Mouse (Mus musculus) adrenal gland, postnatal 25 days (tissue): ENCODE measurements around the gene Mthfd1. TPM values are rescaled to one million over a fixed set of nuclear protein-coding genes. Genes with fewer than 3 reads are reported as not detected.
A peak's percentile ranks its signal among the peaks of the same experiment; 100 is the strongest.

ENCODE experiments used
- DNase-seq: peaks from one replicate; pipeline ENCODE4 v3.0.0; 2021; ENCODE audit warnings: mixed read lengths
- total RNA-seq: library from RNA; stranded (reverse); gene quantifications from 2 replicates; pipeline ENCODE4 v1.2.3, GENCODE M21; 2021

Gene Mthfd1
- total RNA-seq, 1 experiment from 2014 or later: 64.6 TPM

DNA sequence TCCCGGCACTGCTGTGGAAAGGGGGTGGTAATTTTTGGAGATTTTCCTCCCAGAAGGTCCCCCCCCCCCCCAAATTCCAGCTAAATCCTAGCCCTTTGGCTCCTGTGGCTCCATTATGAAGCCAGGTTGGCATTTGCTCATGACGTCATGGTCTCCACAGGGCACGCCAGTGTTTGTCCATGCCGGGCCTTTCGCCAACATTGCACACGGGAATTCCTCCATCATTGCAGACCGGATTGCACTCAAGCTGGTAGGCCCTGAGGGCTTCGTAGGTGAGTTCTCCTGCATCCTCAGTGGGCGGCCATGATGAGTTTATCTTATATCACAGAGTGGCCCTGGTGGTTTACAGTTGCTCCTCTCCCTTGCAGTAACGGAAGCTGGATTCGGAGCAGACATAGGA lies 48.4 kb downstream of the Mthfd1 start:
- DNase-seq: no peak

DNA sequence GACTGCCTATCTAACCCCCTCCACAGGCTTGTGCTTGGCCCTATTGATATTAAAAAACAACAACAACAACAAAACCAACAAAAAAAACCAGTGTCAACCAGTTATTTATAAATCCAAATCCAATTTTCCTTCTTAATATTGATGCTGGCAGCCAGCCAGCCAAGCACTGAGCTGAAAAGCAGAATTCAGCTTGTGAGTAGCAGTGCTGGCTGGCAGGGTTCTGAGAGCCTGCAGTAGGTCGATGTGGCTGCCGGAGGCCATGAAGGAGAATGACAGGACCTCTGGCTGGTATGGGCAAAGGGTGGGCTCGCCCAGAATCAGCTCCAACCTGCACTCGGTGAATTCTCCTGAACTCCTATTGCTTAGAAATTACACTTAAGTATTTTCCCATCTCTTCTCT lies 49.1 kb downstream of the Mthfd1 start:
- DNase-seq: no peak

DNA sequence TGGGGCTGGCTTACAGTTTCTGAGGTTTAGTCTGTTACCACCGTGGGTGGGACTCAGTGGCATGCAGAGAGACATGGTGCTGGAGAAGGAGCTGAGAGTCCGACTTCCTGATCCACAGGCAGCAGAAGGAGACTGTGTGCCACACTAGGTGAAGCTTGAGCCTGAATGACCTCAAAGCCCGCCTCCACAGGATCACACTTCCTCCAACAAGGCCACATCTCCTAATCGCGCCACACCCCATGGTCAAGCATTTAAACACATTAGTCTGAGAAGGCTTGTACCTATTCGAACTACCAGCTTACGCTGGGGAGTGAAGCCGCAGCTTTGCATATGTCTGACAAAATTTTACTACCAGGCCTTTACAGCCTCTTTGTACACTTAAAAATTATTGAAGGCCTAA lies 50.0 kb downstream of the Mthfd1 start:
- DNase-seq: no peak

DNA sequence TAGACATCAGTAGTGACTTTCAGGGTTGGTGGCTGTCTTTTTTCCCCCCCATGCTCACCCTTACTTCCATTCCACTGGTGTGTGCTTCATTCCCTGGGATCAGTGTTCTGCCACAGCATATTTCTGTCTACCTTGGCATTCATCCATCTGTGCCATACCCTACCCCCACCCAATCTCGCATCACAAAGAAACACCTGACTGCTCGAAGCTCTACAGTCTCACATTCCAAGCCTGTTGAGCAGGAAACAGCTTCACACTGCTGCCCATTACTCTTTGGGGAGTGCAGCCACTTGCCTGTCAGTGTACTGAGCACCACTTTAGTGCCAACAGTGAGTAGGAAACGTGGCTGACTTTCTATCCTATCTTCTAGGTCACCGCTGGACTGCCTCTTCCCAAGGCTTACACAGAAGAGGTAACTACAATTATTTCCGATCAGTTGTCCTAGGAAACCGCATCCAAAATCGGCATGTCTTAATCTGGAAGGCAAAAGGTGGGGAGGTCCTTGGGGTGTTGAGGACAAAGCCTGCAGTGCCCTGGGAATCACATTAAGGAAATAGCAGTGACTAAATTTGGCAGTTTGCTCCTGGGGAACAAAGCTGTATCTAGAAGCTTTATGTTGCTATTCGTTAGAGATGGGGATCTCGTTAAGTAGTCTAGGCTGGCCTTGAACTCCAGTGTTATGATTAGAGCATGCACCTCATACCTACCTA lies 51.9 kb downstream of the Mthfd1 start:
- DNase-seq: no peak

DNA sequence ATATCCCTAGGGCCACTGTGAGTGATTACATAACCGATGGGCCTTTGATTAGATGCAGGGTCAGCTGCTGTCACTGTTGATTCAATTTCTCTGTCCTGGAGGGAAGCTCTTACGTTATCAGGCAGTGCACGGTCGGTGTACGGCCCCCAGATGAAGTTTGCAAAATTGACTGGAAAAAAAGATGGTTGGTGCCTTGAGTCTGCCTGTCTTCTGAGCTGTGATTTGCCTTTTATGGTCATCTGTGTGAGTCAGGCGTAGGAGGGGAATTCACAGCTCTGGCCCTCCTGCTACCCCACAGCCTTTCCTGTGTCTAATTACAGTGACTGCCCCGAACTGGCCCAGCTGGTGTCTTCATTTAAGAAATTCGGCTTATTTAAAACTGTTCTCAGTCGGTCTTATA lies 52.9 kb downstream of the Mthfd1 start:
- no peak for DNase-seq

DNA sequence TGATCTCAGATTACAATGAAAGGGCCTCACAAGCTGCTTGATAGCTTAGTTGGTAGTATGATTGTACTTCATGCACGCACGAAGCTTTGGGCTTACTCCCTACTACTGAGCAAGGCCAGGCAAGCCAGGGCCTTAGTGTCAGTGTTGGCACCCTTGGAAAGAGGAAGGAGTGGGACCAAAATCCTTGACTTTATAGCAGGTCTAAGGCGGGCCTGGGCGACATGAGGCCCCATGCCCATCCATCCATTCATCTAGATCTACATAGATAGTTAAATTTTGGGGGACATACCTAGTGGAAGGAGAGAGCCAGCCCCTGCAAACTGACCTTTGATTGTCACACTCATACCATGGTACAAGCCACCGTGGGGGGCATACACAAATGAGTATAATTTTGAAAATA lies 53.3 kb downstream of the Mthfd1 start:
- DNase-seq: no peak

DNA sequence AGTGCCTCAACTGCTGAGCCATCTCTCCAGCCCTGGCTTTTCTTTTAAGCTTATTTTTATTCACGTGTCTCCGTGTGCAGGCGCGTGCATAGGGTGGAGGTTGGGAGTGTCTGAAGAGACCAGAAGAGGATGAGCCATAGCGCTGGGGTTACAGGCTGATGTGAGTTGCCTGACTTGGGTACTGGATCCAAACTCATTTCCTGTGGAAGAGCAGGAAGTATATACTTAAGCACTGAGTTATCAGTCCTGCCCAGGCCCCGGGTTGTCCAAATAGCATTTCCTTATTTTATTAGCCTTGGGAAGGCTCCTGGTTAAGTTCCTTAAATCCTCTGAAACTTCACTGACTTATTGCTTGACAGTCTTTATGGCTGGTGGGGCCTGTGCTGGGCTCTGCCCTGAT lies 54.9 kb downstream of the Mthfd1 start:
- no peak for DNase-seq

DNA sequence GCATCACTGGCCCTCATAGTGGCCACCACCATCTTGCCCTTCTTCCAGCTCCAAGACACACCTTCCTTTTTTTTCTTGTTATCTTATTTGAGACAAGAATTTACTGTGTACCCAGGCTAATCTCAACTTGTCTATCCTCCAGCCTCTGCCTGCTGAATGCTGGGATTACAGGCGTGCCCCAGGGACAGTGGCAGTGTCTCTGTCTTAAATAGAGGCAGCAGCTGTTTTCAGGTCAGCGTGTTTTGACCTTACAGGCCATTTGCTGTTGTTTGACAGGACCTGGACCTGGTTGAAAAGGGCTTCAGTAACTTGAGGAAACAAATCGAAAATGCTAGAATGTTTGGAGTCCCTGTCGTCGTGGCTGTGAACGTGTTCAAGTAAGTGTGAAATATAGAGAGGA lies 55.5 kb downstream of the Mthfd1 start:
- DNase-seq: no peak

DNA sequence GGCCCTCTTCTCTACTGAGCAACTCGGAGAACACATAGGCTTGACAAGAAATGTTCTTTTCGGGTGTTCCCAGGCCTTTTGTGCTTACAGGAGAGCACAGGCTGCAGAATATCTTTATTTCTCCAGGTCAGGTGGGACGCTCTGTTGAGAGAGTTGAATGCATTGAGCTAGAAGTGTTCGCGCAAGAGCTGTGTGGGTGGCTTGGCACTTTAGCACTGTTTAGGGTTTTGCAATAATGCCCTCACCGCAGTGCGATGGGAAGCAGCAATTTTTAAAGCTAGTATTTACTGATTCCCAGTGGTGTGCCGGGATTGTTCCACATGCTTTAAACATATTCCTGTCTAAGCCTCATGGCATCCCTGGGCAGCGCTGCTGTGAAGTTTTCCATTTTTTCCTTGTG lies 56.1 kb downstream of the Mthfd1 start:
- no peak for DNase-seq

DNA sequence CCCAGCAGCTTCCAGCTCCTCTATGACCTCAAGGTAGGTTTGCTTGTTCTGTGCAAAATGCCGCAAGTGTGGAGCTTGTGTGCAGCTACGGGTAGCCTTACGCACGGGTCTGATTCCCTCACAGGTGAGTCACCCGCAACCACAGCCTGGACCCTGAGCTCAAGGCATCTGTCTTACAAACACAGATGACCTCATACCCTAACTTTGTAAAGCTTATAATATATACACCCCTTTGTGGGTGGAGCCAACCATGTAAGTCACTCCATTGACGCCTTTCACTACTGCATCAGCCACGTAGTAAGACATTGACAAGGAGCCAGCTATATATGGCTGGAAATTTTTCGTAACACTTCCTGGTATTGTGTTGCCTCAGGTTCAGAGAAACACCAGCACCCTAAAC lies 56.9 kb downstream of the Mthfd1 start:
- no peak for DNase-seq

DNA sequence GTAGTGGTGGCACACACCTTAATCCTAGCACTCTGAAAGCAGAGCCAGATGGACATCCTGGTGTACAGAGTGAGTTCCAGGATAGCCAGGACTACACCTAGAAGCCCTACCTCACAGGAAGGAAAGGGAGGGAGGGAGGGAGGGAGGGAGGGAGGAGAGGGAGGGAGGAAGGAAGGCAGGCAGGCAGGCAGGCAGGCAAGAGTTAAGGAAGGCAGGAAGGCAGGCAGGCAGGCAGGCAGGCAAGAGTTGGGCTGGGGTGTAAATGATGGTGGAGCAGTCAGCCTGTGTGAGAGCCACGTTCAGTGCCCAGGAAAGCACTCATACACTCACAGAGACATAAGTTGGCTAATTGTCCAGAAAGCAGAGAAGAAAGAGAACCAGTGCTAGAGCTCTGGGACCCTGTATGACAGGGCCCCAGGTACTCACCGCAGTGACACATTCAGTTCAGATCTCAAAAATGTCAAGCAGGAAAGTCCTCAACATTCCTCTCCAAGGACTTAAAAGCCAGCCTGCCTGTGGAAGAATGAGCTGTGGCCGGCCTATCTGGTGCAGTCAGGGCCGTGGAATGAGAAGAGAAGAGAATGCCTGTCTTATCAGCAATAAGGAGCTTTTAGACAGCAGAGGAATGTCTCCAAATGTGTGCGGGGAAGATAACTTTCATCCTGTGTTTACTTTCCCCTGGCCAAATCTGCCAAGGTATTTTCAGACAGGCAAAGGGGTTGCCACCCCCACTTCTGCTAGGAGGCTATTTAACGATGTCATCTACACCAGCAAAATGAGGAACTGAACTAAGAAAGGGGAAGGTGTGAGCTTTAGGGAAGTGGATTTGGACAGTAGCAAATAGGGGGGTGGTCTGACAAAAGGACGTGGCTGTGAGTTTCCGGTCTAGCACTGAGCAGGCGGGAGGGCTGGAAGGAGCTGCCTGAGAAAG lies 63.4 kb downstream of the Mthfd1 start:
- DNase-seq: no peak

DNA sequence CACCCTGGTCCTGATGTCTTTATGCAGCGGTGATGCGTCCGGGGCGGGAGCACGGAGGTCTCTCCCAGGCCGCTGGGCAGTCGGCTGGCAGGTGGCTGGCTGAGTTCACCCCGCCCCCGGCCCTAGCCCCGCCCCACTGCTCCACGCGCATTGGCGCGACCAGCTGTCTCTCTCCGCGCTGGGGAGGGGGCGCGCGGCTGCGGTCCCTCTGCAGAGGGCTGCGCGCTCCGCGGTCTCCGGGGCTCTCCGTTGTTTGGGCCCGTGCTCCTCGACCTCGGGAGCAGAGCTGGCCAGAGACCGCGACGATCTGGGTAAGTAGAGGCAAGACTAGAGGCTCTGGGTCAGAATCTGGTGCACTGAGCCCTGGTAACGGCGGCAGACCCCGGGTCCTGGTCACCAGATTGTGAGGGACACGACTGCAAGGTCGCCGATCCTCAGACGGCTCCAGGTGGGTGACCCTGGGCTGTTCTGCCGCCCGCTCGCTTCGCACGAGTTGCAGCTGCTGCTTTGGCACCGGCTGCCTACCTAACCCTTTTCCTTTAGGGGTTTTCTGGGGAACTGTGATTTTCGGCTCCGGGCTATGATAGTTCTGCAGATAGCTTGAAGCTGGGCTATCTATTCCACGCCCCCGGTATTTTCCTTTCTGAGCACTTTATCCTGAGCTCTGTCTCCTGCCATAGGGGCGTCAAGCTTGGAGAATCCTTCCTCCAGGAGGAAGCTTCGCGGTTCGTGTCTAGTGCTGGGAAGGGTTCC lies 69.8 kb downstream of the Mthfd1 start, which contains the start of gene Akap5:
Akap5 (plus strand) TSS at position 213 of the 753 bp plus-strand sequence.
- peak; percentile 74 for DNase-seq

DNA sequence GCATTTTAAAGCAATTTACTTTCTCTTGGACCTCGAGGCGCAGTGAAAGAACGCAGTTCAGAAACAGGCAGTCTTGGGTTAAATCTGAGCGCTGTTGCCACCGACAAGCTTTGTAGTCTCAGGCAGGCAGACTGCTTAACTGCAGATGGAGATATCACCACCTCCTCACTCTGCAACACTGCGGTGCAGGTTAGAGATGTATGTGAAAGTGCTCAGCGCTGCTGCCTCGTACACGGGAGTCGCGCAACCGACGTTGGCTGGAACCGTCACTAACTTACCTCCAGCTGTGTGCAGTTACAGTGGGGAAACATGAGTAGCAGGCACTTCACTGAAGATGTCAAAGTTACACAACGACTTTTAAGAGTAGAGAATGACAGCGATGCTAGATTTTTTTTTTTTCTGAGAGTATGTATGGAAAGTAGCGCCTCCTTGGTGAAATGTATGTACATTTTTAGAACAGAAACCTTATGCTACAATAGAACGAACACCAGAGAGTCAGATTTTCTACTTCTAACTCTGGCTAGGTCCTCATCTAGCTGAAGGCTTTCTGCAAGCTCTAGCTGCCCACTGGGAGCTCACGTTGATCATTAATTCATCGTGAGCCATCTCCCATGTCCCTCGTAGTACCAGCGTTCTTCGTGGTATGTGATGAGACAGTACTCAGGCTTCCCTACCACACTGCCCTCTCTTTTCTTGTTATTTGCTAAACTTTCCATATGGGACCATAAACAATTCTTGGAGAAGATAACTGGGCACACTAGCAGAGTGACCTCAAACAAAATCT lies 71.5 kb downstream of the Mthfd1 start:
- no peak for DNase-seq

DNA sequence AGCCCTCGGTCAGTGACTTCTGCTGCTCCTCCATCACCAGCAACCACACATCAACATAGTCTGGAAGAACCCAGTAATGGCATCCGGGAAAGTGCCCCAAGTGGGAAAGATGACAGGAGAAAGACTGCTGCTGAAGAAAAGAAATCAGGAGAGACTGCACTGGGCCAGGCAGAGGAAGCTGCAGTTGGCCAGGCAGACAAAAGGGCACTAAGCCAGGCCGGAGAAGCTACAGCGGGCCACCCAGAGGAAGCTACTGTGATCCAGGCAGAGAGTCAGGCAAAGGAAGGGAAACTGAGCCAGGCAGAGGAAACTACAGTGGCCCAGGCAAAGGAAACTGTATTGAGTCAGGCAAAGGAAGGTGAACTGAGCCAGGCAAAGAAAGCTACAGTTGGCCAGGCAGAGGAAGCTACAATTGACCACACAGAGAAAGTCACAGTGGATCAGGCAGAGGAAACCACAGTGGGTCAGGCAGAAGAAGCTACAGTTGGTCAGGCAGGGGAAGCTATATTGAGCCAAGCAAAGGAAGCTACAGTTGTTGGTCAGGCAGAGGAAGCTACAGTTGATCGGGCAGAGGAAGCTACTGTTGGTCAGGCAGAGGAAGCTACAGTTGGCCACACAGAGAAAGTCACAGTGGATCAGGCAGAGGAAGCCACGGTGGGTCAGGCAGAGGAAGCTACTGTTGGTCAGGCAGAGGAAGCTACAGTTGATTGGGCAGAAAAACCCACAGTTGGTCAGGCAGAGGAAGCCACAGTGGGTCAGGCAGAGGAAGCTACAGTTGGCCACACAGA lies 73.7 kb downstream of the Mthfd1 start:
- DNase-seq: no peak

DNA sequence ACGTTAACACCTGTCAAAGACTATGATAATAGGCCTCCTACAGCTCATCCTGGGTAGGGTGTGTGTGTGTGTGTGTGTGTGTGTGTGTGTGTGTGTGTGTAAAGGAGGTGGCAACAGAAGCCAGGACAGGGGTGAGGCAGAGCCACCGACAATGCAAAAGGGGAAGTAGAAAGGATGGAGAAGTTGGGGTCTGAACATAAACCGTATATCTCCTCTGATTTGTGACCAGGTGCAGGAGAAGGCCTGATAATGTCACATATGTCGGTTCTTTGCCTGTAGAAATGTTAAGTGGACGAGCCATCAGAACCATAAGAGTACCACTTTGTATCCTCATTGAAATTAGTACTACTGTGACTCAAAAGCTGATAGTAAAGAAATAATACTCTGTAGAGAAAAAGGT lies 78.6 kb downstream of the Mthfd1 start:
- no peak for DNase-seq

DNA sequence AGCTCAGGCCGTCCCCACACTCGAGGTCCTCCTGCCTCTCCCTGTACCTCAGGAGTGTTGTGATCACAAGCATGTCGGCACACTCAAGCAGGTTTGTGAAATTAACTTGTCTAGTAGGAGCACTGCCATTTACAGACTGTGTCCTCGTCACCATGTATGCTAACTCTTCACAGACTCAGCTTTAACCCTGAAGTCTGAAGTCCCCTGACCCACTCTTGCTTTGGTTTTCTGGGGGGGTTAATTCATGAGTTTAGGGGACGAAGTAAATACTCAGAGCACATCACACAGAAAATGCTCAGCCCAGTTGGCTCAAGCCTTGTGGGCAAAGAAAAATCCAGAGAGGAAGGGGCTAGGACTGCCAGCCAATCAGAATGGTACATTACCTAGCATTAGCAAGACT lies 80.5 kb downstream of the Mthfd1 start:
- DNase-seq: no peak

DNA sequence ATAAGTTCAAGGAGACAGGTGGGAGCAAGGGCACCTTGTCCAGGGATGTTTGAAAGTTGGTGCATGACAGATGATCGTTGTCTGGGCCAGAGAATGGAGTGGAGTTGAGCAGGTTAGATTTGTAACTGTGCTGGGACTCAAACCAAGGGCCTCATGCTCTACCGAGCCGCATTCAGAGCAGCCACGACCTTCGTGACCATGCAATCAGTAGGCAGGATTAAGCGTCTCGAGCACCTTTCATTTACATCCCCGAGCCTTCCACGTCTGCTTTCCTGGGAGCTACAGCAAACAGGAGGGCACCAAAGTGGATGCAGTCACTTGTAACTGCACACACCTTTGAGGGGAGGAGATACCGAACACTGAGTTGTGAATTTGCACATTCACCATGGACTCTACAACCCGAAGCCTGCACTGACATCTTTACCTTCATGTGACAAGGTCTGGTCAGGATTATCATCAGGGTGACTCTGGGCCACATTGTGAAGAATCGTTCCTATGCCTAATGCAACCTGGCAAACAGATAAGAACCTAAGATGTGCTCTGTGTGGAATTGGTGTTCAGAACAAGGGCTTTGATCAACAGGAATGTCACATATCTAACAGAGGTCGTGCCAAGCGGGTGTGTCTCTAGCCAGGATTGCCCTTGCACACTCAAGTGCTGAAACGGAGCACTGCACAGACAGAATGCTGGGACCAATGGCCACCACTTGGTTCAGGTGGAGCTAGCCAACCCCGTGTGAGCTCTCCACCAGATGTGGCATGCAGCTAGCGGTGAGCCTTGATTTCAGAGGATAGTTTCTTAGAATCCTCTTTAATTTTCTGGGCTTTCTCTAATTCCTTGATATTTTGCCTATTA lies 81.2 kb downstream of the Mthfd1 start:
- DNase-seq: no peak

DNA sequence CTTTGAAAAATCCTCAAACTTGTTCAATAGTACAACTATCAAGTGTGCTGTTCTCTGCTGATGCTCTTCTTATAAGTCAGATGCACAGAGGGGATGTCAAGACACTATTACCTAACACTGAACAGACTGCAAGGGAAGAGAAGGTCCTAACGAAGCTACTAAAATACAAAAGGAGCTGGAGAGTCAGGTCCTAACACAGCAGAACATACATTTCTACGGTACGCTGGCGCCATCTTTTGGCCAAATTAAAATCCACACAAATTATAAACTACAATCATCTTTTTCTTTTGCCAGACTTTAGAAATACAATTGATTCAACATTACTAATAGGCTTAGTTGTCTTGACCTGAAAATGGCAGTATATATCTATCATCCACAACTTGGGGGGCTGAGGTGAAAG lies 86.0 kb downstream of the Mthfd1 start:
- peak; percentile 37 for DNase-seq

DNA sequence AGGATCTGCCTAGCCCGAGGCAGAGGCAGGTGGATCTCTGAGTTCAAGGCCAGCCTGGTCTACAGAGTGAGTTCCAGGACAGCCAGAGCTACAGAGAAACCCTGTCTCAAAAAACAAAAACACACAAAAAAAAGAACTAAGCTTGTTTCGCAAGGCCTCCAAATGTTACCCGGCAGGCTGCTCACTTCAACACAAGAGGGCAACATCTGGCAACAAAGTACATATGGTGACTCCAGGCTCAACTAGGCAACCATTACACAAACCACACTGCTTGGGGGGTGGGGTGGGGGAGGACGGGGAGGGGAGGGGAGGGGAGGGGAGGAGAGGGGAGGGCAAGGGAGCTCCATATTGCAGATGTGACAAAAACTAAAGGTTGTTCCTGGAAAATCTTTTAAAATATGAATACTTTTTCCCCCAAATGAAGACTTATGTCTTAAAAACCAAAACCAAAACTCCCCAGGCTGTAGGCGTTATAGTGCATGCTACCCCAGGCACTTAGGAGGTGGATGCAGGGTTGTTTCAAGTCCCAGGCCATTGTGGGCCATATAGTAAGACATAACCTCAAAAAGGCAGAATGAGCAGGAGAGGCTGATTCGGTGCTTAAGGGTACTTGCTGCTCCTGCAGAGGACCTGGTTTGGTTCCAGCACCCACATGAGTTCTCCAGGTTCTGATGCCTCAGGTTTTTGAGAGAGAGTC lies 90.8 kb downstream of the Mthfd1 start:
- DNase-seq: no peak
